Mouse (Mus musculus): ENCODE data around the gene Hoga1. TPM values are rescaled to one million over a fixed set of nuclear protein-coding genes. Genes with fewer than 3 reads are reported as not detected.

Gene Hoga1
- polyA plus RNA-seq, 1 experiment from 2014 or later, result 1.7 TPM

DNA sequence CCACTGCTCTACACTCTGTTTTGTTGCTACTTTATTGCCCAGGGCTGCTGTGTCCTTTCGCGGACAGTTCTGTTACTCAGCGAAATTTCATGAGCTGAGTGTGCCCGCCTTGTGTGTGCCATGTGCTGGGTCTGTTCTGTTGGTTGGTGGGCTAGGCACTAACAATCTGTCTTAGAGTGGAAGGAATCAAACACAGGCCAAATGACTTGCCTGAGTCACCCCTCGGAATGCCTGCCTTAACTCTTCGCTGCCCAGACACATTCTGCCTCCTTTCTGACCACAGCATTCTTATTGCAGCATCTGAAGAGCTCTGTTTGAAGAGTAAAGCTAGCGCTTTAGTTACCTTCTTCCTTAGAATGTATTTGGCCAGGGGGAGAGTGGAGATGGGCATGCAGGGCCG, 38.8 kb upstream of the Hoga1 start:
- no peak overlapping the region for H3K9ac ChIP-seq (replicated peaks; ENCODE audit: low read depth, low read length)
- 54% methylated on average over 8 of the region's 8 CpGs for WGBS
- no peak overlapping the region for H3K4me3 ChIP-seq (ENCODE audit: low read depth, low read length)
- no peak overlapping the region for H3K4me2 ChIP-seq (replicated peaks; ENCODE audit: low read depth, low read length)
- no peak for ATAC-seq (ENCODE audit: insufficient number of reproducible peaks, insufficient read depth, low FRiP score, low read depth)
- H3K9me3 ChIP-seq (ENCODE audit: control insufficient read depth, low read depth, low read length), result no peaks in the 10 kb centered on the region
- no peaks in the 10 kb centered on the region for H3K36me3 ChIP-seq (ENCODE audit: control insufficient read depth, insufficient read depth, low read length)
- no peaks in the 10 kb centered on the region for H3K27me3 ChIP-seq (ENCODE audit: control insufficient read depth, insufficient read depth, low read length)
- peaks cover 7% of the 10 kb centered on the region; the same call in 1 of the 2 replicates for H3K4me1 ChIP-seq (ENCODE audit: control insufficient read depth, insufficient read depth, low read length)
- no peak overlapping the region for H3K27ac ChIP-seq (ENCODE audit: low read length)

DNA sequence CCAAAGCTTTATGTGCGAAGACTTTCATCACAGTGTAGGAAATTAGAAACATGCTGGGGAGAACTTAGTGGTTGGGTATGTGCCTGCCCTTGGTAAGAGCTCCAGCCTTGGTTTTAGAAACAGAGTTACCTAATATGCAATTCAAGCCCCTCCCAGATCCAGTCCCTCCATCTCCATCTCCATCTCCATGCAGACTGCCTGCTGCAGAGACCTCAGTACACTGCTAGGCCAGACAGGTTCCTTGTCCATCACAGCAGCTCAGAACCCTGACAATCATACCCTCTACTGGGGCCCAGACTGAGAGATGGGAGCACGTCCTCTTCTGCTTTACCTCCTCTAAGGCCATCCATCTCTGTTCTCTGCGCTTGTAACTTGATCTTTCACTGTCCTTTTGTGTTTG, 36.8 kb upstream of the Hoga1 start:
- Histone ChIP-seq H3K36me3 (ENCODE audit: control insufficient read depth, insufficient read depth, low read length) (no peaks in the 10 kb centered on the region), H3K4me1 (ENCODE audit: control insufficient read depth, insufficient read depth, low read length) (peaks cover 4% of the 10 kb centered on the region; the same call in 1 of the 2 replicates), H3K4me2 (replicated peaks; ENCODE audit: low read depth, low read length) (no peak overlapping the region), H3K9me3 (ENCODE audit: control insufficient read depth, low read depth, low read length) (no peaks in the 10 kb centered on the region), H3K27me3 (ENCODE audit: control insufficient read depth, insufficient read depth, low read length) (no peaks in the 10 kb centered on the region), H3K27ac (ENCODE audit: low read length) (no peak overlapping the region), H3K4me3 (ENCODE audit: low read depth, low read length) (no peak overlapping the region), H3K9ac (replicated peaks; ENCODE audit: low read depth, low read length) (no peak overlapping the region)
- 57% methylated on average over 3 of the region's 3 CpGs for WGBS
- ATAC-seq (ENCODE audit: insufficient number of reproducible peaks, insufficient read depth, low FRiP score, low read depth), result no peak

GRCm38 (mm10) chr19:42009067-42009466, 36.3 kb upstream of the Hoga1 start:
- H3K4me3 ChIP-seq (ENCODE audit: low read depth, low read length), result no peak overlapping the region
- H3K36me3 ChIP-seq (ENCODE audit: control insufficient read depth, insufficient read depth, low read length), result no peaks in the 10 kb centered on the region
- H3K27me3 ChIP-seq (ENCODE audit: control insufficient read depth, insufficient read depth, low read length), result no peaks in the 10 kb centered on the region
- WGBS, result 28% methylated on average over 7 of the region's 7 CpGs
- no peak overlapping the region for H3K9ac ChIP-seq (replicated peaks; ENCODE audit: low read depth, low read length)
- ATAC-seq (ENCODE audit: insufficient number of reproducible peaks, insufficient read depth, low FRiP score, low read depth), result no peak
- H3K4me1 ChIP-seq (ENCODE audit: control insufficient read depth, insufficient read depth, low read length), result peaks cover 4% of the 10 kb centered on the region; the same call in 1 of the 2 replicates
- H3K9me3 ChIP-seq (ENCODE audit: control insufficient read depth, low read depth, low read length), result no peaks in the 10 kb centered on the region
- H3K4me2 ChIP-seq (replicated peaks; ENCODE audit: low read depth, low read length), result no peak overlapping the region
- H3K27ac ChIP-seq (ENCODE audit: low read length), result no peak overlapping the region

DNA sequence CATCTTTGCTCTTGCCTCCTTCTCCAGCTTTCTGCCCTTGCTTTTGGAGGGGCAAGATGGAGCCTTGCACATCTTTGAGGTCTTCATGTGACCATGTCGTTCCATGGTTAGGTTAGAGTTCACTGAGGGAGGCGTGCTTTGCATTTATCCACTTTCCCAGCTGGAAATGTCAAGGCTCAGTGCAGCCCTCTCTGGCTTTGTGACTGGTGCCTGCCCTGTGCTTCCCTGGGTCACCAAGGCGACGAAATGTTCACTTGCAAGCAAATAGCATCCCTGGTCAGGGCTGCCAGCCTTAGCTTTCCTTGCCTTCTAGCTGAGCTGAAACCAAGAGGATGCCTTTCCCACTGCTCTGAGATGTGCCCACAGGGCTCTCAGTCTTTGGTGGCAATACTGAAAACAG, 35.0 kb upstream of the Hoga1 start:
- no peak overlapping the region for H3K4me3 ChIP-seq (ENCODE audit: low read depth, low read length)
- 75% methylated on average over 4 of the region's 4 CpGs for WGBS
- no peak overlapping the region for H3K4me2 ChIP-seq (replicated peaks; ENCODE audit: low read depth, low read length)
- no peak overlapping the region for H3K9ac ChIP-seq (replicated peaks; ENCODE audit: low read depth, low read length)
- H3K27me3 ChIP-seq (ENCODE audit: control insufficient read depth, insufficient read depth, low read length), result no peaks in the 10 kb centered on the region
- no peak overlapping the region for H3K27ac ChIP-seq (ENCODE audit: low read length)
- ATAC-seq (ENCODE audit: insufficient number of reproducible peaks, insufficient read depth, low FRiP score, low read depth), result no peak
- peaks cover 4% of the 10 kb centered on the region; the same call in 1 of the 2 replicates for H3K4me1 ChIP-seq (ENCODE audit: control insufficient read depth, insufficient read depth, low read length)
- no peaks in the 10 kb centered on the region for H3K9me3 ChIP-seq (ENCODE audit: control insufficient read depth, low read depth, low read length)
- no peaks in the 10 kb centered on the region for H3K36me3 ChIP-seq (ENCODE audit: control insufficient read depth, insufficient read depth, low read length)

DNA sequence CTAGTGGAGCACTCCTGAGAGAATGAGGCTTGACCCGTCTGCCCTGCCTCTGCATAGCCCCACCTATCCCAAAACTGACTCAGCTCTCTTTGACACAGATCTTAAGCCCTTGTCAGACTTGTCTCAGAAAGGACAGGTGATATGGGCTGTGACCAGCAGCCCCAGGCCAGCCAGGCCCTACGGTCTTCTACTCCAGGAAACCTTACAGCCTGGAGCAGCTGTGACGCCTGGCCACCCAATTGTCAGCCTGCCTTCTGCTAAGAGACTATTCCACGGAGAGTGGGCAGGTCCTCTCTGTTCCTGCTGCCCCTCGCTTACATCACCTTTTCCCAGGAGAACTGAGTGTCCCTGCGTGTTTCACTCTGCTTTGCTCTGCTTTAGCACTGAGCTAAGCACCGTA, 34.3 kb upstream of the Hoga1 start:
- H3K36me3 ChIP-seq (ENCODE audit: control insufficient read depth, insufficient read depth, low read length), result no peaks in the 10 kb centered on the region
- H3K9me3 ChIP-seq (ENCODE audit: control insufficient read depth, low read depth, low read length), result no peaks in the 10 kb centered on the region
- H3K4me2 ChIP-seq (replicated peaks; ENCODE audit: low read depth, low read length), result no peak overlapping the region
- H3K4me3 ChIP-seq (ENCODE audit: low read depth, low read length), result no peak overlapping the region
- H3K27me3 ChIP-seq (ENCODE audit: control insufficient read depth, insufficient read depth, low read length), result no peaks in the 10 kb centered on the region
- H3K27ac ChIP-seq (ENCODE audit: low read length), result no peak overlapping the region
- 78% methylated on average over 7 of the region's 7 CpGs for WGBS
- no peak for ATAC-seq (ENCODE audit: insufficient number of reproducible peaks, insufficient read depth, low FRiP score, low read depth)
- H3K9ac ChIP-seq (replicated peaks; ENCODE audit: low read depth, low read length), result no peak overlapping the region
- no peaks in the 10 kb centered on the region; the same call in 1 of the 2 replicates for H3K4me1 ChIP-seq (ENCODE audit: control insufficient read depth, insufficient read depth, low read length)

DNA sequence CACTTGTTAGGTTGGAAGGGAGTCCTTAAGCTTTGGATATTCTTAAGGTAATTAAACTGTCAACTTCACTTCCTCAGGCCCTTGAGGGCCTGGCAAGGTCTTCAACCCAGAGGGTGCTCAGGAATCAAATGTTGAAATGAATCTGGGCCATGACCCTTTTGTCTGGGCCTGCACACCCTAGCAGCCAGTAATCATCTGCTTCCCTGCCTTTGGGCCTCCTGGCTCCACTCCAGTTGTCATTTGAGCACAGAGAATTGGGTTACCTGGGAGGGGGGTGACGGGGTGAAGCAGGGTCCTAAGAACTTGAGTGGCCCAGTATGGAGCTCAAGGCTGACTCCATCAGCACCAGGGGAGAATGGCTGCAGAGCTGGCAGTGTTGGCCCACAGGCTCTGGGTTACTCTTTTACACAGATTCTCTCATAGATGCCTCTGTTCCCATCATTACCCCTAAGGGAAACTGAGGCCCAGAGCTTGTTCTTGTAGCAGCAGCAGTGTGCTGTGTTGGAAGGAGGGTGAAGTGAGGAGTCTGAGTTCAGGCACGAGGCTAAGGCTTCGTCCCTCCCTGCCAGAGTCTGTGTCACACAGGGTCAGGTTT, 31.1 kb upstream of the Hoga1 start:
- no peaks in the 10 kb centered on the region for H3K27me3 ChIP-seq (ENCODE audit: control insufficient read depth, insufficient read depth, low read length)
- H3K9ac ChIP-seq (replicated peaks; ENCODE audit: low read depth, low read length), result no peak overlapping the region
- H3K9me3 ChIP-seq (ENCODE audit: control insufficient read depth, low read depth, low read length), result no peaks in the 10 kb centered on the region
- H3K4me2 ChIP-seq (replicated peaks; ENCODE audit: low read depth, low read length), result no peak overlapping the region
- ATAC-seq (ENCODE audit: insufficient number of reproducible peaks, insufficient read depth, low FRiP score, low read depth), result 0 out of 2 replicates have a peak, but pooled peaks have one; percentile 34
- no peak overlapping the region for H3K4me3 ChIP-seq (ENCODE audit: low read depth, low read length)
- H3K36me3 ChIP-seq (ENCODE audit: control insufficient read depth, insufficient read depth, low read length), result no peaks in the 10 kb centered on the region
- WGBS, result 81% methylated on average over 3 of the region's 3 CpGs
- no peak overlapping the region for H3K27ac ChIP-seq (ENCODE audit: low read length)
- peaks cover 18% of the 10 kb centered on the region for H3K4me1 ChIP-seq (ENCODE audit: control insufficient read depth, insufficient read depth, low read length)

GRCm38 (mm10) chr19:42015001-42015400, 30.4 kb upstream of the Hoga1 start:
- 83% methylated on average over 6 of the region's 6 CpGs for WGBS
- Histone ChIP-seq H3K27ac (ENCODE audit: low read length) (no peak overlapping the region), H3K9ac (replicated peaks; ENCODE audit: low read depth, low read length) (no peak overlapping the region), H3K4me3 (ENCODE audit: low read depth, low read length) (no peak overlapping the region), H3K36me3 (ENCODE audit: control insufficient read depth, insufficient read depth, low read length) (no peaks in the 10 kb centered on the region), H3K4me2 (replicated peaks; ENCODE audit: low read depth, low read length) (no peak overlapping the region), H3K4me1 (ENCODE audit: control insufficient read depth, insufficient read depth, low read length) (peaks cover 18% of the 10 kb centered on the region), H3K27me3 (ENCODE audit: control insufficient read depth, insufficient read depth, low read length) (no peaks in the 10 kb centered on the region), H3K9me3 (ENCODE audit: control insufficient read depth, low read depth, low read length) (no peaks in the 10 kb centered on the region)
- no peak for ATAC-seq (ENCODE audit: insufficient number of reproducible peaks, insufficient read depth, low FRiP score, low read depth)

GRCm38 (mm10) chr19:42016251-42016650, 29.2 kb upstream of the Hoga1 start:
- WGBS, result 78% methylated on average over 4 of the region's 4 CpGs
- ATAC-seq (ENCODE audit: insufficient number of reproducible peaks, insufficient read depth, low FRiP score, low read depth), result no peak
- H3K4me1 ChIP-seq (ENCODE audit: control insufficient read depth, insufficient read depth, low read length), result peaks cover 18% of the 10 kb centered on the region
- H3K4me2 ChIP-seq (replicated peaks; ENCODE audit: low read depth, low read length), result no peak overlapping the region
- no peaks in the 10 kb centered on the region for H3K27me3 ChIP-seq (ENCODE audit: control insufficient read depth, insufficient read depth, low read length)
- H3K4me3 ChIP-seq (ENCODE audit: low read depth, low read length), result no peak overlapping the region
- no peak overlapping the region for H3K9ac ChIP-seq (replicated peaks; ENCODE audit: low read depth, low read length)
- no peaks in the 10 kb centered on the region for H3K36me3 ChIP-seq (ENCODE audit: control insufficient read depth, insufficient read depth, low read length)
- peak overlapping the region; percentile 75; the same call in 1 of the 2 replicates for H3K27ac ChIP-seq (ENCODE audit: low read length)
- H3K9me3 ChIP-seq (ENCODE audit: control insufficient read depth, low read depth, low read length), result no peaks in the 10 kb centered on the region

GRCm38 (mm10) chr19:42016840-42017239, 28.6 kb upstream of the Hoga1 start:
- Histone ChIP-seq H3K27ac (ENCODE audit: low read length) (peak overlapping the region; percentile 75), H3K9me3 (ENCODE audit: control insufficient read depth, low read depth, low read length) (no peaks in the 10 kb centered on the region), H3K4me2 (replicated peaks; ENCODE audit: low read depth, low read length) (no peak overlapping the region), H3K27me3 (ENCODE audit: control insufficient read depth, insufficient read depth, low read length) (no peaks in the 10 kb centered on the region), H3K36me3 (ENCODE audit: control insufficient read depth, insufficient read depth, low read length) (no peaks in the 10 kb centered on the region), H3K9ac (replicated peaks; ENCODE audit: low read depth, low read length) (no peak overlapping the region), H3K4me3 (ENCODE audit: low read depth, low read length) (no peak overlapping the region), H3K4me1 (ENCODE audit: control insufficient read depth, insufficient read depth, low read length) (peaks cover 18% of the 10 kb centered on the region)
- WGBS, result 63% methylated on average over 5 of the region's 5 CpGs
- no peak for ATAC-seq (ENCODE audit: insufficient number of reproducible peaks, insufficient read depth, low FRiP score, low read depth)

Measured in stomach, embryonic 14.5 days (tissue).